Mouse (Mus musculus): ENCODE results near the gene Klhl21. TPM values are rescaled to one million over a fixed set of nuclear protein-coding genes. Genes with fewer than 3 reads are reported as not detected.

Gene Klhl21
- polyA plus RNA-seq, 1 experiment from 2014 or later: 6.0 TPM

DNA sequence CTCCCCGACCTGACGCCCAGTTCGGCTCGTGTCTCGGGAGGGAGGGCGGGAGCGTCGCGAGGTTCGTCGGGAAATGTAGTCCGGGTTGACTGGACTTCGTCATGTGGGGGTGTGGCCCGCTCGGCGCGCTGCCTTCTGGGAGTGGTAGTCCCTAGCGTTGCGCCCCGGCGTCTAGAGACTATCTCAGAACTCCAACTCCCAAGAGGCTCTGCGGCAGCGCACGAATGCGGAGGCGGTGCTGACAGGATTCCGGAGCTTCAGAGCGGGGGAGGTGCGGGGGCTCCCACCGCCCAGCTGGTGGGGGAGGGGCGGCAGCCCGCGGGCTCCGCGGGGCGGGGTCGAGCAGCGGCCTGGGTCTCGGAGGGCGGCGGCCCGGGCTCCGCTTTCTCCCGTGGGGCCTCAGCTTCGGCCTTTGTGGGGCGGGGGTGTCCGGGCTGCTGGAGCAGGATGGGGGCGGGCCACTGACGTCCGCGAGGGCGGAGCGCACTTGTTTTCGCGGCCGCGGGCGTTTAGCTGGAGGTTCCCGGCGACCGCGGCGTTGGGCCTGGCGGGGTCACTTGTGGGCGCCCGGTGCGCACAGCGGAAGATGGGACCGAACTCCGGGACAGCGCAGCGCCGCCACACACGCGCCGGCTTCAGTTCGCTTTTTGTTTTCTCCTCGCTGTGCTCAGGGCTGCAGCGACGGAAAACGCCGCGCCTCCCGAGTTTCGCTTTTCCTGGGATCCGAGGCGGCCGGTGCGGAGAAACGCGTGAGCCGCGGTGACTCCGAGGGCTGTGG is 12.2 kb upstream of the Klhl21 start, which contains the start of gene Phf13:
Gene Phf13, minus strand, starts transcription at position 86 of the 778 bp plus-strand sequence.
- peak within 1 kb of the TSS; percentile 94 for H3K27ac ChIP-seq
- H3K9ac ChIP-seq: peak within 1 kb of the TSS; percentile 94
- peaks cover 44% of the 10 kb centered on the region for H3K4me1 ChIP-seq (replicated peaks)
- WGBS (ENCODE audit: insufficient replicate concordance): under 1% methylated on average over 87 of the region's 94 CpGs
- H3K27me3 ChIP-seq: peaks cover 39% of the 10 kb centered on the region
- DNase-seq: peak; percentile 98
- no peaks in the 10 kb centered on the region for H3K9me3 ChIP-seq (replicated peaks)
- peaks cover 14% of the 10 kb centered on the region for H3K36me3 ChIP-seq
- ATAC-seq (ENCODE audit: low read depth): peak; percentile 94
- peak within 1 kb of the TSS; percentile 100 for H3K4me2 ChIP-seq
- H3K4me3 ChIP-seq (replicated peaks): peak within 1 kb of the TSS; percentile 97

- H3K4me2 ChIP-seq: peak overlapping the region; percentile 73
- ATAC-seq (ENCODE audit: low read depth) (no peak), DNase-seq (no peak)
- no peaks in the 10 kb centered on the region for H3K9me3 ChIP-seq (replicated peaks)
- 2% methylated on average over 13 of the region's 13 CpGs for WGBS (ENCODE audit: insufficient replicate concordance)
- peaks cover 9% of the 10 kb centered on the region for H3K36me3 ChIP-seq
- peak overlapping the region; percentile 94 for H3K27ac ChIP-seq
- peaks cover 44% of the 10 kb centered on the region for H3K4me1 ChIP-seq (replicated peaks)
- H3K4me3 ChIP-seq (replicated peaks): peak overlapping the region; percentile 97
- H3K9ac ChIP-seq: peak overlapping the region; percentile 92
- peaks cover 34% of the 10 kb centered on the region for H3K27me3 ChIP-seq
Measured at GRCm38 (mm10) chr4:151996951-151997222, 11.7 kb upstream of the Klhl21 start.

- Histone ChIP-seq H3K27me3 (peaks cover 26% of the 10 kb centered on the region), H3K4me2 (peak overlapping the region; percentile 73), H3K36me3 (peaks cover under 1% of the 10 kb centered on the region), H3K9me3 (replicated peaks) (no peaks in the 10 kb centered on the region), H3K9ac (peak overlapping the region; percentile 92), H3K4me3 (replicated peaks) (peak overlapping the region; percentile 97), H3K4me1 (replicated peaks) (peaks cover 44% of the 10 kb centered on the region), H3K27ac (peak overlapping the region; percentile 14; the same call in 1 of the 2 replicates)
- 49% methylated on average over 3 of the region's 3 CpGs for WGBS (ENCODE audit: insufficient replicate concordance)
- DNase-seq (no peak), ATAC-seq (ENCODE audit: low read depth) (no peak)
Measured at GRCm38 (mm10) chr4:151997701-151998100, 10.9 kb upstream of the Klhl21 start.

DNA sequence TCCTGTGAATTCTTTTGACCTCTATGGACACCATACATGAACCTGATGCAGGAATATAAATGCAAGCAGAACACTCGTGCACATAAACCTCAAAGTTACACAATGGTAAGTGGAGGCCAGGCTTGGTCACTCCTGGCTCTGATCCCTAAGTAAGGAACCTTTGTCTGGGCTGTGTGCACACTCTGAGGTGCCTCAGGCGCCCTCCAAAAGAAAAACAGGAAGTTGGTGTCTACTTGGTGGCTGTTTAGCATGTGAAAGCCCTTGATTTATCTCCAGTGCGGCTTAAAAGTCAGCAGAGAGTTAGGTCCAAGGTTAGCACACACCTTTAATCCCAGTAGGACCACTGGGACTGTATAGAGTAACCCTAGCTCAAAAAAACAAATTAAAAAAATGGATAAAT is 9.1 kb upstream of the Klhl21 start:
- Histone ChIP-seq H3K4me3 (replicated peaks) (no peak overlapping the region), H3K27ac (no peak overlapping the region), H3K36me3 (no peaks in the 10 kb centered on the region), H3K27me3 (peaks cover 9% of the 10 kb centered on the region), H3K9me3 (replicated peaks) (no peaks in the 10 kb centered on the region), H3K9ac (no peak overlapping the region), H3K4me2 (no peak overlapping the region), H3K4me1 (replicated peaks) (peaks cover 30% of the 10 kb centered on the region)
- no peak for DNase-seq
- no peak for ATAC-seq (ENCODE audit: low read depth)
- 21% methylated on average over 3 of the region's 3 CpGs for WGBS (ENCODE audit: insufficient replicate concordance)

GRCm38 (mm10) chr4:152000906-152001305 is 7.7 kb upstream of the Klhl21 start:
- WGBS (ENCODE audit: insufficient replicate concordance): 56% methylated on average over 4 of the region's 4 CpGs
- peaks cover 22% of the 10 kb centered on the region for H3K4me1 ChIP-seq (replicated peaks)
- no peaks in the 10 kb centered on the region for H3K27me3 ChIP-seq
- DNase-seq: no peak
- no peak overlapping the region for H3K27ac ChIP-seq
- H3K36me3 ChIP-seq: no peaks in the 10 kb centered on the region
- no peak overlapping the region for H3K4me3 ChIP-seq (replicated peaks)
- no peak overlapping the region for H3K4me2 ChIP-seq
- no peaks in the 10 kb centered on the region for H3K9me3 ChIP-seq (replicated peaks)
- no peak for ATAC-seq (ENCODE audit: low read depth)
- no peak overlapping the region for H3K9ac ChIP-seq

DNA sequence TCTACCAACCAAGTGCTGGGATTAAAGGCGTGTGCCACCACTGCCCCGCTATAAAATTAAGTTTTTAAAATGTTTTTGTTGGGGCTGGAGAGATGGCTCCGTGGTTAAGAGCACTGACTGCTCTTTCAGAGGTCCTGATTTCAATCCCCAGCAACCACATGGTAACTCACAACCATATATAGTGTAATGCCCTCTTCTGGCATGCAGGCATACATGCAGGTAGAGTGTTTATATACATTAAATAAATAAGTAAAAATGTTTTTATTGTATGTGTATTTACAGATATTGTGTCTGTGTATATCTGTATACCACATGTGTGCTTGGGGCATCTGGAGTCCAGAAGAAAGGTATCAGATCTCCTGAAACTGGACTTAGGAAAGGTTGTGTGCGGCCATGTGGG is 7.3 kb upstream of the Klhl21 start:
- no peak overlapping the region for H3K4me2 ChIP-seq
- 66% methylated on average over 4 of the region's 4 CpGs for WGBS (ENCODE audit: insufficient replicate concordance)
- H3K4me3 ChIP-seq (replicated peaks): no peak overlapping the region
- no peak overlapping the region for H3K9ac ChIP-seq
- H3K9me3 ChIP-seq (replicated peaks): no peaks in the 10 kb centered on the region
- no peak for ATAC-seq (ENCODE audit: low read depth)
- no peak for DNase-seq
- no peaks in the 10 kb centered on the region for H3K36me3 ChIP-seq
- H3K27ac ChIP-seq: no peak overlapping the region
- peaks cover 24% of the 10 kb centered on the region for H3K4me1 ChIP-seq (replicated peaks)
- peaks cover 1% of the 10 kb centered on the region; the same call in 1 of the 2 replicates for H3K27me3 ChIP-seq

- Histone ChIP-seq H3K4me1 (replicated peaks) (peaks cover 30% of the 10 kb centered on the region), H3K27ac (no peak overlapping the region), H3K4me3 (replicated peaks) (no peak overlapping the region), H3K9ac (no peak overlapping the region), H3K27me3 (peaks cover 9% of the 10 kb centered on the region), H3K9me3 (replicated peaks) (no peaks in the 10 kb centered on the region), H3K4me2 (no peak overlapping the region), H3K36me3 (no peaks in the 10 kb centered on the region)
- no peak for ATAC-seq (ENCODE audit: low read depth)
- DNase-seq: no peak
- 69% methylated on average over 3 of the region's 3 CpGs for WGBS (ENCODE audit: insufficient replicate concordance)
Measured at GRCm38 (mm10) chr4:152002063-152002462, 6.5 kb upstream of the Klhl21 start.

GRCm38 (mm10) chr4:152006137-152006536 is 2.5 kb upstream of the Klhl21 start:
- Histone ChIP-seq H3K4me1 (replicated peaks) (peaks cover 48% of the 10 kb centered on the region), H3K9ac (no peak overlapping the region), H3K27ac (no peak overlapping the region), H3K9me3 (replicated peaks) (no peaks in the 10 kb centered on the region), H3K4me3 (replicated peaks) (no peak overlapping the region), H3K4me2 (no peak overlapping the region), H3K36me3 (no peaks in the 10 kb centered on the region), H3K27me3 (peaks cover 21% of the 10 kb centered on the region)
- ATAC-seq (ENCODE audit: low read depth) (no peak), DNase-seq (no peak)
- WGBS (ENCODE audit: insufficient replicate concordance): 52% methylated on average over 6 of the region's 6 CpGs

DNA sequence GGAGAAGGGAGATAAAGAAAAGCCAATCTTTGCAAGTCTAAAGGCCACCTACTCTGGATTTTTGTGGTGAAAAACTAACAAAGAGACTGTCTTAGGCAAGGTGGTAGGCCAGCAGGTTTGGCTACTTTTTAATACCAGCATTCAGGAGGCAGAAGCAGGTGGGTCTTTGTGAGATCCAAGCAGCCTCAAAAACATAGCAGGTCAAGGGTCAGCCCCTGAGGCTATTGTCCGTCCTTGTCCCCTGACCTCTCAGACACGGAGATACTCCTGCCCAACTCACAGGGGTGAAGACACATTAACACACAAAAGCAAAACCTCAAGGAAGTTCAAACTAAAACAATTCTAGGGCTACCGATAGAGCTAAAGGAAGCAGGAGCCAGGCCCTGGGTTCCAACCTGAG is 1.8 kb upstream of the Klhl21 start:
- Histone ChIP-seq H3K9me3 (replicated peaks) (no peaks in the 10 kb centered on the region), H3K27me3 (peaks cover 21% of the 10 kb centered on the region), H3K36me3 (peaks cover 5% of the 10 kb centered on the region), H3K27ac (no peak overlapping the region), H3K4me2 (no peak overlapping the region), H3K4me3 (replicated peaks) (no peak overlapping the region), H3K9ac (no peak overlapping the region; the same call in 1 of the 2 replicates), H3K4me1 (replicated peaks) (peaks cover 55% of the 10 kb centered on the region)
- ATAC-seq (ENCODE audit: low read depth): no peak
- WGBS (ENCODE audit: insufficient replicate concordance): 47% methylated on average over 3 of the region's 3 CpGs
- no peak for DNase-seq

GRCm38 (mm10) chr4:152007481-152008147 is 989 bp upstream of the Klhl21 start:
- Histone ChIP-seq H3K4me2 (peak overlapping the region; percentile 100), H3K36me3 (peaks cover 13% of the 10 kb centered on the region), H3K27ac (no peak overlapping the region), H3K27me3 (peaks cover 21% of the 10 kb centered on the region), H3K9me3 (replicated peaks) (no peaks in the 10 kb centered on the region), H3K4me1 (replicated peaks) (peaks cover 63% of the 10 kb centered on the region), H3K9ac (peak overlapping the region; percentile 86), H3K4me3 (replicated peaks) (peak overlapping the region; percentile 85)
- 33% methylated on average over 8 of the region's 8 CpGs for WGBS (ENCODE audit: insufficient replicate concordance)
- DNase-seq (no peak), ATAC-seq (ENCODE audit: low read depth) (no peak)

DNA sequence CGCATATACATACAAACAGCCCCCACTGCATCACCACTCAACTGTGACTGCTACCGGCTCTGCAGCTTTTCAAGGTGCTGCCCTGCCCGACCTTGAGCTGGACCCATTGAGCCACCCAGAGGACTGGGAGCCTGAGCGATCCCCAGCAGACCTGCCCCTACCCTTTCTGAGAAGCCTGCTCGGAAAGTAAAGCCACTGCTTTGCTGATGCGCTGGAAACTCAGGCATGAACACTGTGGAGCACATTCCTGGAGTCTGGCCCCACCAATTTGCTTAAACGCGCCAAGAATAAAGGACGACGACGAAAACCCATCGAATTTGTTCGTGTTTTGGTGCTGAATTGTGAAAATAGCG is 479 bp upstream of the Klhl21 start:
- Histone ChIP-seq H3K27ac (no peak overlapping the region), H3K9ac (peak overlapping the region; percentile 86), H3K4me1 (replicated peaks) (peaks cover 68% of the 10 kb centered on the region), H3K4me3 (replicated peaks) (peak overlapping the region; percentile 85), H3K4me2 (peak overlapping the region; percentile 100), H3K27me3 (peaks cover 21% of the 10 kb centered on the region), H3K36me3 (peaks cover 18% of the 10 kb centered on the region), H3K9me3 (replicated peaks) (no peaks in the 10 kb centered on the region)
- under 1% methylated on average over 14 of the region's 14 CpGs for WGBS (ENCODE audit: insufficient replicate concordance)
- no peak for ATAC-seq (ENCODE audit: low read depth)
- no peak for DNase-seq

All from liver, embryonic 13.5 days (tissue).